Mouse (Mus musculus): Measurements from ENCODE around the gene Terb2.

Terb2 gene

DNA sequence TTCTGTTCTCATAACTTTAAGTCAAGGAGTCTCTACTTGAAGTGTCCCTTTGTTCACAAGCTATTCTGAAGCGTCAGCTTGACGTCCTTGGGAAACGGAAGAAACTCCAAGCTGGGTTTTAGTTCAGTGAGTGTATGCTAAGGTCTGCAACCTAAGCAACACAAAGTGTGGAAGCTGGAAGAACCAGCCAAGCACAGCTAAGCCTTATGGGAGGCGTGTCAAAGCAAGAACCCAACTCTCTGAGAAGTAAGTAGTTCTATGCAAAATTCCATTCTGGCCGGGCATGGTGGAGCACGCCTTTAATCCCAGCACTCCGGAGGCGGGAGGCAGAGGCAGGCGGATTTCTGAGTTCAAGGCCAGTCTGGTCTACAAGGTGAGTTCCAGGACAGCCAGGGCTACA lies 45.5 kb downstream of the Terb2 start:
- no peak for DNase-seq (ENCODE audit: low read depth in 2 of 2, low spot score in 2 of 2)

DNA sequence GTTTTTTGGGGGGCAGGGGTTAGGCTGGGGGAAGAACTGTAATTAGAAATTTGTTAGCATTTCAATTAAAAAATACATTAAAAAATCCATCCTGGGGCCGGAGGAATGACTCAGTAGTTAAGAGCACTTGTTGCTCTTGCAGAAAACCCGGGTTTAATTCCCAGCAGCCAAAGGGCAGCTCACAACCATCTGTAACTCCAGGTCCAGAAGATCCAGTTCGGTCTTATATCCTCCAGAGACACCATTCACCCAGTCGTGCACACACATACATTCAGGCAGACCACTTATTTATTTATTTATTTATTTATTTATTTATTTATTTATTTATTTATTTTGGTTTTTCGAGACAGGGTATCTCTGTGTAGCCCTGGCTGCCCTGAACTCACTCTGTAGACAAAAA lies 47.3 kb downstream of the Terb2 start:
- DNase-seq (ENCODE audit: low read depth in 2 of 2, low spot score in 2 of 2): no peak

DNA sequence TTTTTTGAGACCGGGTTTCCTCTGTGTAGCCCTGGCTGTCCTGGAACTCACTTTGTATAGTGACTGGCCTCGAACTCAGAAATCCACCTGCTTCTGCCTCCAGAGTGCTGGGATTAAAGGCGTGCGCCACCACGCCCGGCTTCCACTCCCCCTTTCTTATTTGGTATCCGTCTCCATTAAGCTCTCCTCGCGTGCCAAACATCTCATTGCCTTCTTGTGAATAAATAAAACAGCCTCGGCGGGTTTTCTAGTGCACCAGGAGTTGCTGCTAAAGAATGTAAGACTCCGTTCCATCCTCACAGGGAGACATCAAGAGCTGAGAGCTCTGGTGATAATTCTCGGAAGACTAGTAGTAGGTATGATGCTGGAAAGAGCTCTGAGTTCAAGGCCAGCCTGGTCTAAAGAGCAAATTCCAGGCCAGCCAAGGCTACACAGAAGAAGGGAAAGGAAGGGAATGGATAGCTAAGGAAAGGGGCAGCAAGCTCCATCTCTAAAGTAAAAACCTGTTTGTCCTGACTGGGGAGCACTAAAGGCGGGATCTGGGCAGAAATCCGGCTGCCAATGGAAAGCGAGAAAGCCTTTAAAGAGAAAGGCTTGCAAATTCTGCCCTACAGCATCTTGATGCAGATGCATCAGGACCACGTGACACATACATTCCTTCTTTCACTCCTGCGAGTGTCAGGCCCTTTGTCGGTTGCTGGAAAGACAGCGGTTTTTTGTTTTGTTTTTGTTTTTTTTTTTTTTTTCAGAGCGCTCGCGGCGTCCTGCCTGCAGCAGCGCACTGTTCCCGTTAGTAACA lies 47.9 kb downstream of the Terb2 start:
- DNase-seq (ENCODE audit: low read depth in 2 of 2, low spot score in 2 of 2): no peak

DNA sequence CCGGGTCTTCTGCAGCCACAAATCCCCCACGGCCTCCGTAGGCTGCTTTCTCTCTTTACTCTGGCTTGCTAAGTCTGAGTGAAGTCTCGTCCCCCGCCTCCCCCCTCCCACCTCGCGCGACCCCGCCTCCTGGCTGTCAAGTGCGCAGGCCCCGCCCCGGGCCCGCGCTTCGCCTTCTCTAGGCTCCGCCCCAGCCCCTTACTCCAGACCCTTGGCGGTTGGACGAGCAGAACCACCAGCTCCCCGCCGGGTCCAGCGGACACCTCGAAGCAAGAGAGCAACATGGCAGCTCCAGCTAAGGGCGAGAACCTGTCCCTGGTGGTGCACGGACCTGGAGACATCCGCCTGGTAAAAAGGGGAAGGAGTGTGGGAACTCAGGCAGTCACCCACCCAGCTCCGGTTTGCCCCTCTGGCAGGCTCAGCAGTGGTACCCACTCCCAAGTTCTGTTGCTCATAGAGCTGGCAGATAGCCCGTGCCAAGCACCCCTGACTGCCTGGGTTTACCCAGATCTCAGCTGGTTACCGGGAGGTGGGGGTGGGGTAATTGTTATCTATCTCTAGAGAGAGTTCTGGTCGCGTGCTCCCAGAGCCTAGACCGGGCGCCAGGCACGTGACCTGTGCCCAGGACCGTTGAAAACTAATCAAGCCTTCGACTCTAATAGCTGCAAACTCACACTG lies 48.7 kb downstream of the Terb2 start, which contains the start of gene Sord:
TSS of gene Sord (plus strand) at position 139 of the 678 bp plus-strand sequence.
- DNase-seq (ENCODE audit: low read depth in 2 of 2, low spot score in 2 of 2): peak; percentile 23 to 54

- DNase-seq (ENCODE audit: low read depth in 2 of 2, low spot score in 2 of 2): no peak
These were observed 49.4 kb downstream of the Terb2 start for GRCm38 (mm10) chr2:122235425-122235824.

DNA sequence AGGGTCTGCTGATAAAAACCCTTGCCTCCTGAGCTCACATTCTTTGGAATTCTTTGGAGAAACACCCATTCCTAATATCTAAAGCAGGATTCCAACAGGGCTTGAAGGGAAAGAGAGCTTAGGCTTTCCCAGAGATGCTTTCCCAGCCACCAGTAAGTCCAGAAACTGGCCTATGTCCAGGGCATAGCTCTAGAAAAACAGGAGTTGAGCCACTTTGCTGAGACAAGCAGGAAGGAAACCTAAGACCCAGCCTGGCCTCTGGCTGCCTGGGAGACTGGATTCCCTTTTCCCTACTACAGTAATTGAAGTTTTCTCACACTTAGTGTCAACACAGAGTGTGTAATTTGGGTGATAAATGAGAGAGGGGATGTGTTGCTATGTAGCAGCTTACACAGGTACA lies 50.2 kb downstream of the Terb2 start:
- DNase-seq (ENCODE audit: low read depth in 2 of 2, low spot score in 2 of 2): no peak

GRCm38 (mm10) chr2:122237891-122238470 lies 51.9 kb downstream of the Terb2 start:
- no peak for DNase-seq (ENCODE audit: low read depth in 2 of 2, low spot score in 2 of 2)

DNA sequence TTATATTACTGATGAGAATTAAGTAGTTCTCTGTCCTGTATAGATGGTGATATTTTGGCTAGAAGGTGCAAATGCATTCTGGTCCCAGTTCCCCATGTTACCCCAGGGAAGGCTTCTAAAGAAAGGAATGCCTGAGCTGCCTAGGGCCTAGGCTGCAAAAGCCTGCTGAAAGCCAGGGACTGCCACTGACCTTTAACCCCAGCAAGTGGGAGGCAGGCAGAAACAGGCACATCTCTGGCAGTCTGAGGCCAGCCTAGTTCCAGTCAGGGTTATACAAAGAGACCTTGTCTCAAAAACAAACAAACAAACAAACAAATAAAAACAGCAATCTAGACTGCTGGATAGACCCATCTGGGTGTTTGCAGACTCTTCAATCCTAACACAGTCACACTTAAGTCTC lies 54.7 kb downstream of the Terb2 start:
- DNase-seq (ENCODE audit: low read depth in 2 of 2, low spot score in 2 of 2): no peak

- no peak for DNase-seq (ENCODE audit: low read depth in 2 of 2, low spot score in 2 of 2)
These were observed 55.2 kb downstream of the Terb2 start for GRCm38 (mm10) chr2:122241226-122241625.

DNA sequence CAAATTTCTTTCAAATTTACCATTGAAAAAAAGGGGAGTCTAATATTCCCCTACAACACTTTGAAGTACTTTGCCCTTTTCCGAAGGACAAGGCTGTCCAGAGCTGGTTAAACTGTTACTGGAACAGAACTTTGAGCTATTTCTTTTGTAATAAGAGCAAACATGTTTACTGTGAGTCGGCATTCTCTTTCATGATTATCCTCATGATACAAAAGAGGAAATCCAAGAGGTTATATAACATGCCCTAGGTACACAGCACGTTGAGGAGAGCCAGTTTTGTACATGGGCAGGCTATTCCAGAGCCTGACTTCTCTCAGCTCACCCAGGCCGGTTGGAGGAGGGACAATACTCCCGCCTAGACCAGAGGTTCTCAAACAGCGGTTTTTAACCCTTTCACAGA lies 55.9 kb downstream of the Terb2 start:
- no peak for DNase-seq (ENCODE audit: low read depth in 2 of 2, low spot score in 2 of 2)

GRCm38 (mm10) chr2:122243671-122244131 lies 57.6 kb downstream of the Terb2 start:
- peak; percentile 54 to 71 for DNase-seq (ENCODE audit: low read depth in 2 of 2, low spot score in 2 of 2)

DNA sequence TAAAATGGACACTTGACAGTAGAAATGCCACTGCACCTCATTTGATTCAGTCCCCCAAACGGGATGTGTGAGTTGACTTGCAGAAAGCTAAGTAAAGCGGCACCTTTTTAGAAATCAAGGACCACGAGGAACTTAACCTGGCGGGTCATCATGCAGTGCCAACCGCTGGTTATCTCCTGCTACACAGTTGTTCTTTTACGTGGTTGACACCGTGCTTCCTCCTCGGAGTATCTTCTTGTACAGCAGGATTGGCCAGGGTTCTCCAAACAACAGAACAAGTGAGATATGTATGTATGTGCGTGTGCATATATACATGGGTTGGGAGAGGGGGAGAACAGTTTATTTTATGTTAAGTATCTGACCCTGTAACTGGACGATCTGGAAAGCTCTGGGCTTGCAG lies 61.7 kb downstream of the Terb2 start:
- no peak for DNase-seq (ENCODE audit: low read depth in 2 of 2, low spot score in 2 of 2)

DNA sequence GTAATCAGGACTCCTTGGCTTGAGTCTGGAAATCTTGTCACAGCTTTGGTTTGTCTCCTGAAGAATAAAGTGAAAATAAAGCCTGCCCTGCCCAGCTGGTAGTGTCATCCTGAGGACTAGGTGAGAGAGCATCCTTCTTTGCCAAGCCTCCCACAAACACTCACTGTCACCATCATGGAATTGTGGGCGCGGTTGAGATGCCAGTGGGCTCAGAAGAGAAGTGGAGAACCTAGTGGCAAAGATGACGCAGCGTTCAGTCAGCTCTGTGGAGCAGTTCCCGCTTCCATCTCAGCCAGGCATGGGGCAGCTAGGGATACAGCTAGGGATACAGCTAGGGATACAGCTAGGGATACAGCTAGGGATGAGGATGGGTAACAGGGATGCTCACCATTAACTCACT lies 69.9 kb downstream of the Terb2 start:
- no peak for DNase-seq (ENCODE audit: low read depth in 2 of 2, low spot score in 2 of 2)
